Comparison of ENCODE assay signal across 13 mouse cellular contexts in the genomic region with DNA sequence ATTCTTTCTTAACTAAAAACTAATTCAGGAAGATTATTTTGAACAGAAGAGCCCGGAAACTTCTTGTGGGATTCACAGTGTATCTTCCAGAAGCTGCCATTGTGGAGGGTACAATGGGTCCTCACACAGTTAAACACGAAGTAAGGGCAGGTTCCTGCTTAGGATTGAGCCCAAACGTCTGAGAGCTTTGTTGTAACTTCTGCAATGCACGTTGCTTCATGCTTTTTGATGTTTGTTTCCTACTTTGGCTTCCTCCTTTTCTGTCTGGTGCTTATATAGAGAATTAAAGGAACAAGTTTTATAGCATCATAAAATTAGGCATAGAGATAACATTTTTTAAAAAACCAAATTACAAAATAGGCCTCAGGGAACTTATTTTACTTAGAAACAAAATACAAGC.
"Had no signal": no experiment of that assay in that cellular context is flagged by ENCODE, and none has a peak within 500 bp of the region (broad histone marks: within the 10 kb centered on the region; RNA-seq: fewer than 3 reads in every experiment).

No protein-coding gene starts in this region.

- ATAC-seq: midbrain, embryonic 13.5 days; midbrain, embryonic 15.5 days had no signal

- H3K4me1 ChIP-seq: liver, embryonic 15.5 days; midbrain, embryonic 13.5 days; midbrain, embryonic 15.5 days; neural tube, embryonic 12.5 days; stomach, embryonic 15.5 days had no signal

- DNase-seq: lung, adult 18-20 months; lung, postnatal 4 days; thymus, adult 2 months; thymus, postnatal 14 days; thymus, postnatal 36 days had no signal

- H3K27me3 ChIP-seq: liver, embryonic 15.5 days; midbrain, embryonic 13.5 days; midbrain, embryonic 15.5 days; neural tube, embryonic 12.5 days; stomach, embryonic 15.5 days had no signal

- H3K9me3 ChIP-seq: liver, embryonic 15.5 days; midbrain, embryonic 13.5 days; midbrain, embryonic 15.5 days; neural tube, embryonic 12.5 days; stomach, embryonic 15.5 days had no signal

- H3K27ac ChIP-seq: liver, embryonic 15.5 days; midbrain, embryonic 13.5 days; midbrain, embryonic 15.5 days; neural tube, embryonic 12.5 days; stomach, embryonic 15.5 days; stomach, postnatal 0 days had no signal

- H3K36me3 ChIP-seq: liver, embryonic 15.5 days; midbrain, embryonic 13.5 days; midbrain, embryonic 15.5 days; neural tube, embryonic 12.5 days; stomach, embryonic 15.5 days had no signal

- H3K4me2 ChIP-seq: liver, embryonic 15.5 days; lung, embryonic 14.5 days; midbrain, embryonic 11.5 days; midbrain, embryonic 13.5 days; midbrain, embryonic 15.5 days; neural tube, embryonic 12.5 days; stomach, embryonic 15.5 days had no signal

- H3K4me3 ChIP-seq: liver, embryonic 15.5 days; midbrain, embryonic 13.5 days; midbrain, embryonic 15.5 days; neural tube, embryonic 12.5 days; stomach, embryonic 15.5 days had no signal

- H3K9ac ChIP-seq: liver, embryonic 15.5 days; lung, embryonic 14.5 days; midbrain, embryonic 13.5 days; midbrain, embryonic 15.5 days; neural tube, embryonic 12.5 days; stomach, embryonic 15.5 days had no signal
